In the genomic region with DNA sequence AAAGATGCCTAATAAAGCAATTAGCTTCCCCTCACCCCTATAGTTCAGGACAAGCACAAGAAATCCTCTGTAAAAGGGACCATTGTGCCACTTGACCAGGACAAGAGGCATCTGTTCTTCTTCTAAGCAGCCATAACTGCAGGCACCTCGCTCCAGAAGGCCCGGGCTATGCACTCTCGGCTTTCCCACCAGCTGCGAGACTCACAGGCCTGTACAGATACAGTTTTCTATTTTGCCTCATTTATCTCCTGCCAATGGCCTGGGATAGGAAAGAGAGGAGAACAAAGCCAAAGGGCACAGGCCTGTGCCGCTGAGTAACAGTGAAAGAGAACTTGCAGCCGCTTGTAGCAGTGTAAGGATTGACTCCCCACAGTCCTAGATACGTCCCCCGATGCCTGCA, we compare ENCODE assay signal across 16 mouse cellular contexts. TPM values are rescaled to one million over a fixed set of nuclear protein-coding genes. Genes with fewer than 3 reads are reported as not detected.
A peak's percentile ranks its signal among the peaks of the same experiment; 100 is the strongest.
DNase-seq lines count a peak whose midpoint lies in the region; ATAC-seq and TF ChIP-seq lines count a peak whose summit lies in the region.
"Had no signal": no experiment of that assay in that cellular context is flagged by ENCODE, and none has a peak within 500 bp of the region (broad histone marks: within the 10 kb centered on the region; RNA-seq: fewer than 3 reads in every experiment).

No protein-coding gene starts in this region.

- H3K9me3 ChIP-seq in lung, embryonic 16.5 days (ENCODE audit: control insufficient read depth, low read length) = no peaks in the 10 kb centered on the region
- no peaks in the 10 kb centered on the region for H3K9me3 ChIP-seq in hindbrain, postnatal 0 days (ENCODE audit: low read length)
- no peaks in the 10 kb centered on the region for H3K9me3 ChIP-seq in neural tube, embryonic 12.5 days
- H3K9me3 ChIP-seq: embryonic facial prominence, embryonic 12.5 days; stomach, embryonic 15.5 days had no signal

- no peak overlapping the region for H3K27ac ChIP-seq in lung, embryonic 16.5 days (ENCODE audit: low read length)
- peak overlapping the region; percentile 46; the same call in 1 of the 2 replicates for H3K27ac ChIP-seq in hindbrain, postnatal 0 days
- no peak overlapping the region for H3K27ac ChIP-seq in neural tube, embryonic 12.5 days
- H3K27ac ChIP-seq: embryonic facial prominence, embryonic 12.5 days; stomach, embryonic 15.5 days had no signal

- H3K4me2 ChIP-seq in lung, embryonic 16.5 days (ENCODE audit: low read depth, low read length) = no peak overlapping the region
- H3K4me2 ChIP-seq in hindbrain, postnatal 0 days (ENCODE audit: low read depth, low read length) = no peak overlapping the region
- H3K4me2 ChIP-seq in neural tube, embryonic 12.5 days (replicated peaks) = no peak overlapping the region
- H3K4me2 ChIP-seq: embryonic facial prominence, embryonic 12.5 days; liver, embryonic 11.5 days; stomach, embryonic 15.5 days had no signal

- peak; percentile 19 for DNase-seq in embryo, embryonic 11 days
- DNase-seq in embryo, embryonic 9.5 days (ENCODE audit: extremely low spot score) = no peak
- no peak for DNase-seq in lung, adult 18-20 months
- no peak for DNase-seq in hindbrain, postnatal 0 days (ENCODE audit: low spot score)
- DNase-seq in adrenal gland, postnatal 14 days = no peak
- DNase-seq in liver = no peak
- DNase-seq: cerebellum, adult 9-10 months; heart, adult 18-20 months; heart, postnatal 10 days; kidney, adult 2 months; thymus, postnatal 14 days had no signal

- H3K4me3 ChIP-seq in lung, embryonic 16.5 days (ENCODE audit: low read length) = no peak overlapping the region
- H3K4me3 ChIP-seq in hindbrain, postnatal 0 days (ENCODE audit: low read length) = no peak overlapping the region
- H3K4me3 ChIP-seq in neural tube, embryonic 12.5 days = no peak overlapping the region
- H3K4me3 ChIP-seq: embryonic facial prominence, embryonic 12.5 days; stomach, embryonic 15.5 days had no signal

- H3K9ac ChIP-seq in lung, embryonic 16.5 days (ENCODE audit: low read length) = no peak overlapping the region
- H3K9ac ChIP-seq in hindbrain, postnatal 0 days (replicated peaks; ENCODE audit: low read length) = no peak overlapping the region
- no peak overlapping the region for H3K9ac ChIP-seq in neural tube, embryonic 12.5 days
- H3K9ac ChIP-seq: embryonic facial prominence, embryonic 12.5 days; stomach, embryonic 15.5 days had no signal

- TF ChIP-seq CTCF in hindbrain, postnatal 0 days (IDR thresholded peaks at IDR 0.05; ENCODE audit: low read depth) = no peak

- H3K4me1 ChIP-seq in lung, embryonic 16.5 days (replicated peaks; ENCODE audit: control insufficient read depth, insufficient read depth, low read length) = peaks cover 5% of the 10 kb centered on the region; the same call in 1 of the 2 replicates
- no peaks in the 10 kb centered on the region for H3K4me1 ChIP-seq in hindbrain, postnatal 0 days (ENCODE audit: insufficient read depth, low read length)
- 0 out of 2 replicates have a peak, but pooled peaks cover 7% of the 10 kb centered on the region for H3K4me1 ChIP-seq in neural tube, embryonic 12.5 days
- H3K4me1 ChIP-seq: stomach, embryonic 15.5 days had no signal

- no peaks in the 10 kb centered on the region for H3K27me3 ChIP-seq in lung, embryonic 16.5 days (ENCODE audit: control insufficient read depth, insufficient read depth, low read depth, low read length)
- H3K27me3 ChIP-seq in hindbrain, postnatal 0 days (ENCODE audit: insufficient read depth, low read length) = no peaks in the 10 kb centered on the region
- no peaks in the 10 kb centered on the region for H3K27me3 ChIP-seq in neural tube, embryonic 12.5 days (replicated peaks)
- H3K27me3 ChIP-seq: embryonic facial prominence, embryonic 12.5 days; stomach, embryonic 15.5 days had no signal

- peak; percentile 80 for ATAC-seq in lung, embryonic 16.5 days (ENCODE audit: low read depth)
- peak; percentile 75 for ATAC-seq in hindbrain, postnatal 0 days
- ATAC-seq in neural tube, embryonic 12.5 days (ENCODE audit: low FRiP score, low read depth) = peak; percentile 63

- 60% methylated on average over 8 of the region's 8 CpGs for WGBS in lung, embryonic 16.5 days
- WGBS in hindbrain, postnatal 0 days = 27% methylated on average over 8 of the region's 8 CpGs
- 25% methylated on average over 8 of the region's 8 CpGs for WGBS in neural tube, embryonic 12.5 days

- H3K36me3 ChIP-seq in lung, embryonic 16.5 days (ENCODE audit: control insufficient read depth, insufficient read depth, low read length) = no peaks in the 10 kb centered on the region
- no peaks in the 10 kb centered on the region for H3K36me3 ChIP-seq in hindbrain, postnatal 0 days (ENCODE audit: insufficient read depth, low read length)
- H3K36me3 ChIP-seq in neural tube, embryonic 12.5 days = no peaks in the 10 kb centered on the region
- H3K36me3 ChIP-seq: embryonic facial prominence, embryonic 12.5 days; stomach, embryonic 15.5 days had no signal

RNA-seq across cellular contexts. Expression of a gene that starts 20.7 kb away (rescaled TPM):
- 28.6 and 31.5 TPM in 2 replicates for polyA plus RNA-seq in lung, embryonic 16.5 days (2015; fragmentation: Nextera tagmentation; extraction: Ambion mirVana)
- 9.8 and 10.8 TPM in 2 replicates for total RNA-seq in hindbrain, postnatal 0 days (2014; rRNA removed)
- polyA plus RNA-seq in hindbrain, postnatal 0 days (2015; fragmentation: Nextera tagmentation; extraction: Ambion mirVana) = 5.1 and 5.5 TPM in 2 replicates
- 5.4 and 7.0 TPM in 2 replicates for polyA plus RNA-seq in neural tube, embryonic 12.5 days (2016; fragmentation: Nextera tagmentation; extraction: Ambion mirVana)
- 6.4 and 10.5 TPM in 2 replicates for total RNA-seq in adrenal gland, postnatal 14 days (2021)
